In the genomic region with DNA sequence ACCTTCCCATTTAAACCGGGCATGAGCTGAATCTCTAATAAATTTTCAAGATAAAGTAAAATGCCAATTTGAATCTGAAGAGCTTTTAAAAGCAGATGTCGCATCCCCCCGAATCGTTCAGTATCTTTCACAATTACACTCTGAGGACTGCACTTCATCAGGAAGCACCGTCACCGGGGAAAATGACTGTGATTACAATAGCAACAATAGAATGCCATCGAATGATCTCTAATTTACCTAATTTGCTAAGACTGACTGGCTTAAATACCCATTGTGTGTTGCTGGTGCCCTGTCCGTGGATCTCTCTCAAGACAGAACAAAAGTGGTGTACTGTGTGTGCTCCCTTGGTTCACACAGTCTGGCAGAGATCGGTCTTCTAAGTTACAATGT, we compare ENCODE assay signal across 10 mouse cellular contexts.
DNase-seq lines count a peak whose midpoint lies in the region; ATAC-seq and TF ChIP-seq lines count a peak whose summit lies in the region.
"Had no signal": no experiment of that assay in that cellular context is flagged by ENCODE, and none has a peak within 500 bp of the region (broad histone marks: within the 10 kb centered on the region; RNA-seq: fewer than 3 reads in every experiment).

No protein-coding gene starts in this region.

- H3K36me3 ChIP-seq in midbrain, embryonic 12.5 days, result no peaks in the 10 kb centered on the region
- H3K36me3 ChIP-seq: liver, embryonic 12.5 days had no signal

- peak overlapping the region; percentile 90 for H3K27ac ChIP-seq in midbrain, embryonic 12.5 days (replicated peaks)
- H3K27ac ChIP-seq: liver, embryonic 12.5 days had no signal

- peak; percentile 25 for DNase-seq in cerebellum, adult 9-10 months
- peak; percentile 91 for DNase-seq in brain, embryonic 14.5 days (ENCODE audit: low read depth)
- DNase-seq in frontal cortex, postnatal 36 days (ENCODE audit: low spot score in 2 of 2), result peak; percentile 36 to 48
- no peak for DNase-seq in adrenal gland, postnatal 10 days
- DNase-seq in kidney, adult 18-20 months, result no peak
- DNase-seq in thymus, postnatal 4 days, result no peak

- H3K4me2 ChIP-seq in midbrain, embryonic 12.5 days (replicated peaks), result peak overlapping the region; percentile 52
- H3K4me2 ChIP-seq: liver, embryonic 12.5 days had no signal

- 17% methylated on average over 9 of the region's 9 CpGs for WGBS in midbrain, embryonic 12.5 days

- peak overlapping the region; percentile 41 for H3K9ac ChIP-seq in midbrain, embryonic 12.5 days (replicated peaks)
- H3K9ac ChIP-seq: liver, embryonic 12.5 days had no signal

- no peaks in the 10 kb centered on the region for H3K9me3 ChIP-seq in midbrain, embryonic 12.5 days
- H3K9me3 ChIP-seq: liver, embryonic 12.5 days had no signal

- no peak for TF ChIP-seq POLR2A in brain, embryonic 14.5 days (IDR thresholded peaks at IDR 0.05; ENCODE audit: borderline replicate concordance, extremely low read depth, insufficient read depth, insufficient read length, poor library complexity, severe bottlenecking)

- no peak for TF ChIP-seq CTCF in brain, embryonic 14.5 days (IDR thresholded peaks at IDR 0.05; ENCODE audit: borderline replicate concordance, extremely low read depth, insufficient read depth, insufficient read length)

- H3K4me1 ChIP-seq in midbrain, embryonic 12.5 days, result peaks cover 25% of the 10 kb centered on the region
- H3K4me1 ChIP-seq: liver, embryonic 12.5 days had no signal

- peak overlapping the region; percentile 30 for H3K4me3 ChIP-seq in midbrain, embryonic 12.5 days
- H3K4me3 ChIP-seq: liver, embryonic 12.5 days had no signal

- peaks cover 3% of the 10 kb centered on the region; the same call in 1 of the 2 replicates for H3K27me3 ChIP-seq in midbrain, embryonic 12.5 days
- H3K27me3 ChIP-seq: liver, embryonic 12.5 days had no signal

- no peak for ATAC-seq in cerebellum, adult (ENCODE audit: insufficient number of reproducible peaks, low FRiP score, low TSS enrichment)
- peak; percentile 85 for ATAC-seq in midbrain, embryonic 12.5 days (ENCODE audit: low FRiP score, low read depth)
- ATAC-seq: intestine, embryonic 16.5 days; liver, embryonic 12.5 days had no signal

Comparison
In these comparisons a context has a peak if more than half of its experiments do, and no peak if none do; other contexts are left out.
1. DNase-seq: peak in cerebellum, adult 9-10 months (single experiment), brain, embryonic 14.5 days (single experiment) and frontal cortex, postnatal 36 days (2 of 2); none in adrenal gland, postnatal 10 days (single experiment), kidney, adult 18-20 months (single experiment) and thymus, postnatal 4 days (single experiment).